Mouse (Mus musculus) CH12.LX (cell line): ENCODE results near the gene Plcl2.

Source experiments
- CHD2 ChIP-seq: IDR thresholded peaks from 2 replicates; pipeline ENCODE4 v1.6.1; 2011; ENCODE audit warnings: low read length, improper control_type of control experiment
- CTCF ChIP-seq, 2 experiments: IDR thresholded peaks in 1 of 2; conservative IDR thresholded peaks in 1 of 2; 2 replicates each; pipeline ENCODE4 v1.5.1; 2011 to 2012; ENCODE audit warnings: low read depth in 2 of 2, low read length in 2 of 2, improper control_type of control experiment in 1 of 2, inconsistent platforms in 1 of 2, mild to moderate bottlenecking in 1 of 2, moderate library complexity in 1 of 2
- E2F4 ChIP-seq: IDR thresholded peaks from 2 replicates; pipeline ENCODE4 v1.6.1; 2011; ENCODE audit warnings: low read depth, low read length, improper control_type of control experiment; ENCODE audit not compliant: insufficient replicate concordance
- EP300 ChIP-seq: IDR thresholded peaks from 2 replicates; pipeline ENCODE4 v1.6.1; 2011; ENCODE audit warnings: low read length, improper control_type of control experiment
- JUN ChIP-seq: IDR thresholded peaks from 2 replicates; pipeline ENCODE4 v1.6.1; 2011; ENCODE audit warnings: low read depth, mild to moderate bottlenecking, low read length, improper control_type of control experiment, moderate library complexity; ENCODE audit not compliant: insufficient read depth
- MAX ChIP-seq: IDR thresholded peaks from 2 replicates; pipeline ENCODE4 v1.6.1; 2011; ENCODE audit warnings: low read length, improper control_type of control experiment
- MEF2A ChIP-seq: IDR thresholded peaks from 2 replicates; pipeline ENCODE4 v1.6.1; 2014; ENCODE audit warnings: low read depth, mild to moderate bottlenecking, inconsistent platforms, low read length, improper control_type of control experiment, borderline replicate concordance
- POLR2A ChIP-seq: IDR thresholded peaks from 2 replicates; pipeline ENCODE4 v1.6.1; 2011; ENCODE audit warnings: low read depth, mild to moderate bottlenecking, improper control_type of control experiment, low read length
- POLR2AphosphoS2 ChIP-seq: IDR thresholded peaks from 2 replicates; pipeline ENCODE4 v1.6.1; 2011; ENCODE audit warnings: low read depth, low read length, improper control_type of control experiment
- SMC3 ChIP-seq: IDR thresholded peaks from 2 replicates; pipeline ENCODE4 v1.6.1; 2011; ENCODE audit warnings: low read depth, low read length, improper control_type of control experiment
- TBP ChIP-seq: conservative IDR thresholded peaks from 2 replicates; pipeline ENCODE4 v1.6.1; 2011; ENCODE audit warnings: low read depth, low read length, improper control_type of control experiment
- ZC3H11A ChIP-seq: IDR thresholded peaks from 2 replicates; pipeline ENCODE4 v1.6.1; 2012; ENCODE audit warnings: low read depth, mild to moderate bottlenecking, inconsistent platforms, low read length, improper control_type of control experiment
- ZKSCAN1 ChIP-seq: IDR thresholded peaks from 2 replicates; pipeline ENCODE4 v1.6.1; 2012; ENCODE audit warnings: low read depth, inconsistent platforms, low read length, improper control_type of control experiment, borderline replicate concordance
- ZNF384 ChIP-seq: IDR thresholded peaks from 2 replicates; pipeline ENCODE4 v1.6.1; 2012; ENCODE audit warnings: low read depth, low read length, improper control_type of control experiment, inconsistent platforms

DNA sequence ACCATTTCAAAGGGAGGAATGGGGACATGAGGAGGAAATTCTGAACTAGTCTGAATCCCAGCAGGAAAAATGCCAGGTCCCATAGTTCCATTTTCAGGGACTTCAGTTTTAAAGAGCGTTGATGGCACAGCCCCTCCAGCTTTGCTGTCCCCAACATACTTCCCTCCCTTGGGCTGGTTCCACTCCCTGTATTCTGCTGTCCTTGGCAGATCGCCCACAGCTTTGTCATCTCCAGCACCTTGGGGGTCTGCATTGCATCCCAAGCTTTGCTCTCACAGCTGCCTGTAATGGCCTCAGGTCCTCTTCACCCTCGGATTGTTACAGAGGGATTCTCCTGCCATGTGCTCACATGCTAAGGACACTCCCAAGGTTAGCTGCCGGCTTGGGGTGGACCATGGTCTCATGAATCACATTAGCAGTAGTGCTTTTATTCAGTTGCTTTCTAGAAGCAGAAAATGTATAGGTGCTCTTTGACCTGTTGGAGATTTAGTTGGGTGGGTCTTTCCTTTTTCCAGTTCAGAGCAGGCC, 159.5 kb downstream of the Plcl2 start:
- TF ChIP-seq ZKSCAN1 = no peak
- TF ChIP-seq MAX = no peak
- TF ChIP-seq ZC3H11A = no peak
- TF ChIP-seq CTCF (conservative IDR thresholded peaks at IDR 0.05 in 1 of 2, IDR thresholded peaks at IDR 0.05 in 1 of 2; ENCODE audit: low read depth in 2 of 2, low read length in 2 of 2) = no peak
- no peak for TF ChIP-seq EP300
- no peak for TF ChIP-seq MEF2A
- TF ChIP-seq SMC3 = no peak
- no peak for TF ChIP-seq CHD2
- TF ChIP-seq JUN = no peak
- TF ChIP-seq ZNF384 = no peak
- no peak for TF ChIP-seq E2F4
- TF ChIP-seq POLR2A = no peak
- TF ChIP-seq POLR2AphosphoS2 = no peak
- TF ChIP-seq TBP = no peak
